Comparison of ENCODE assay signal across 11 mouse cellular contexts in the genomic region with DNA sequence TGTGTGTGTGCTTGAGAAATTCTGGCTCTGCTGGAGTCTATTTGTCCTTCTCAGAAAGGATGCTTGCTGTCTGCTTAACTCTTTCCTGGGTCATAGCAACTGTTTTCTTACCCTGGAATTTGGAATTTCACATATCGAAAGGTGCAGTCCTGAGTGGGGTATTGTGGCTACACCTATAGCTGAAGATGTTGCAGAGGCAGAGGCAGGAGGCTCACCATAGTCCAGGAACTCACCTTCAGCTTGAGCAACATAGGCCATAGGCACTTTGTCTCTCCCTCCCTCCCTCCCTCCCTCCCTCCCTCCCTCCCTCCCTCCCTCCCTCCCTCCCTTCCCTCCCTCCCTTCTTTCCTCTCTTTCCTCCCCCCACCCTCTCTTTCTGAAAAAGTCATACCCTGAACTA.
DNase-seq lines count a peak whose midpoint lies in the region; ATAC-seq and TF ChIP-seq lines count a peak whose summit lies in the region.
"Had no signal": no experiment of that assay in that cellular context is flagged by ENCODE, and none has a peak within 500 bp of the region (broad histone marks: within the 10 kb centered on the region; RNA-seq: fewer than 3 reads in every experiment).

No protein-coding gene starts in this region.

- DNase-seq in heart, adult 9 months (ENCODE audit: low spot score in 2 of 2): no peak
- DNase-seq in embryo, embryonic 11 days: no peak
- DNase-seq in adrenal gland, postnatal 14 days: no peak
- no peak for DNase-seq in cerebellum, adult 18-20 months
- DNase-seq: kidney, postnatal 10 days had no signal

- no peak for TF ChIP-seq POLR2A in cortical plate, adult 2 months (IDR thresholded peaks at IDR 0.05; ENCODE audit: extremely low read depth, insufficient read depth, low read length)

- no peaks in the 10 kb centered on the region for H3K9me3 ChIP-seq in heart, embryonic 16.5 days (replicated peaks; ENCODE audit: control insufficient read depth, low read length)
- H3K9me3 ChIP-seq in forebrain, embryonic 15.5 days: no peaks in the 10 kb centered on the region
- no peaks in the 10 kb centered on the region for H3K9me3 ChIP-seq in midbrain, embryonic 12.5 days
- H3K9me3 ChIP-seq: megakaryocyte, embryonic 14.5 days; stomach, embryonic 15.5 days had no signal

- TF ChIP-seq CTCF in cortical plate, adult 2 months (IDR thresholded peaks at IDR 0.05; ENCODE audit: extremely low read depth, insufficient read depth, low read length): no peak

- H3K4me2 ChIP-seq in heart, embryonic 16.5 days (ENCODE audit: low read depth, low read length): peak overlapping the region; percentile 59
- H3K4me2 ChIP-seq in forebrain, embryonic 15.5 days (replicated peaks): peak overlapping the region; percentile 67
- peak overlapping the region; percentile 54 for H3K4me2 ChIP-seq in midbrain, embryonic 12.5 days (replicated peaks)

- no peaks in the 10 kb centered on the region for H3K27me3 ChIP-seq in heart, embryonic 16.5 days (ENCODE audit: control insufficient read depth, insufficient read depth, low read length)
- H3K27me3 ChIP-seq in forebrain, embryonic 15.5 days: no peaks in the 10 kb centered on the region
- H3K27me3 ChIP-seq in midbrain, embryonic 12.5 days: no peaks in the 10 kb centered on the region
- H3K27me3 ChIP-seq: stomach, embryonic 15.5 days had no signal

- ATAC-seq in heart, embryonic 16.5 days (replicated peaks; ENCODE audit: extremely low read depth, insufficient read depth, low FRiP score): no peak
- peak; percentile 55 for ATAC-seq in forebrain, embryonic 15.5 days (replicated peaks)
- peak; percentile 57 for ATAC-seq in midbrain, embryonic 12.5 days (ENCODE audit: low FRiP score, low read depth)

- no peak overlapping the region; the same call in 1 of the 2 replicates for H3K4me3 ChIP-seq in heart, embryonic 16.5 days (ENCODE audit: low read length)
- peak overlapping the region; percentile 21; the same call in 1 of the 2 replicates for H3K4me3 ChIP-seq in cortical plate, adult 2 months (ENCODE audit: insufficient read depth, low read length)
- peak overlapping the region; percentile 39 for H3K4me3 ChIP-seq in forebrain, embryonic 15.5 days
- peak overlapping the region; percentile 36 for H3K4me3 ChIP-seq in midbrain, embryonic 12.5 days
- H3K4me3 ChIP-seq: megakaryocyte, embryonic 14.5 days; stomach, embryonic 15.5 days had no signal

- no peak overlapping the region for H3K27ac ChIP-seq in heart, embryonic 16.5 days (ENCODE audit: low read length)
- peak overlapping the region; percentile 63 for H3K27ac ChIP-seq in cortical plate, adult 2 months (ENCODE audit: insufficient read depth, low read length)
- H3K27ac ChIP-seq in forebrain, embryonic 15.5 days (replicated peaks): peak overlapping the region; percentile 83
- H3K27ac ChIP-seq in midbrain, embryonic 12.5 days (replicated peaks): peak overlapping the region; percentile 83
- H3K27ac ChIP-seq: stomach, embryonic 15.5 days had no signal

- H3K4me1 ChIP-seq in heart, embryonic 16.5 days (ENCODE audit: control insufficient read depth, insufficient read depth, low read length): 0 out of 2 replicates have a peak, but pooled peaks cover 4% of the 10 kb centered on the region
- peaks cover 2% of the 10 kb centered on the region; the same call in 1 of the 2 replicates for H3K4me1 ChIP-seq in cortical plate, adult 2 months (ENCODE audit: control insufficient read depth, insufficient read depth, low read length)
- H3K4me1 ChIP-seq in forebrain, embryonic 15.5 days: peaks cover 22% of the 10 kb centered on the region
- H3K4me1 ChIP-seq in midbrain, embryonic 12.5 days: peaks cover 21% of the 10 kb centered on the region
- H3K4me1 ChIP-seq: megakaryocyte, embryonic 14.5 days had no signal

- 89% methylated on average over 1 of the region's 1 CpGs for WGBS in heart, embryonic 16.5 days
- 42% methylated on average over 1 of the region's 1 CpGs for WGBS in forebrain, embryonic 15.5 days
- 57% methylated on average over 1 of the region's 1 CpGs for WGBS in midbrain, embryonic 12.5 days

- H3K9ac ChIP-seq in heart, embryonic 16.5 days (ENCODE audit: low read length): no peak overlapping the region; the same call in 1 of the 2 replicates
- peak overlapping the region; percentile 49 for H3K9ac ChIP-seq in forebrain, embryonic 15.5 days (replicated peaks)
- H3K9ac ChIP-seq in midbrain, embryonic 12.5 days (replicated peaks): peak overlapping the region; percentile 37; the same call in 1 of the 2 replicates
- H3K9ac ChIP-seq: stomach, embryonic 15.5 days had no signal

- H3K36me3 ChIP-seq in heart, embryonic 16.5 days (ENCODE audit: control insufficient read depth, insufficient read depth): no peaks in the 10 kb centered on the region
- H3K36me3 ChIP-seq in forebrain, embryonic 15.5 days: no peaks in the 10 kb centered on the region
- no peaks in the 10 kb centered on the region for H3K36me3 ChIP-seq in midbrain, embryonic 12.5 days
- H3K36me3 ChIP-seq: stomach, embryonic 15.5 days had no signal
